Mouse (Mus musculus) lung, embryonic 16.5 days (tissue): ENCODE data around the gene Dlgap3. TPM values are rescaled to one million over a fixed set of nuclear protein-coding genes. Genes with fewer than 3 reads are reported as not detected.

ENCODE experiments used
- ATAC-seq: fragments of 200-750 bp; cut with Nextera tagmentation; 2 replicates; pipeline ENCODE4 v1.8.0; 2017; ENCODE audit warnings: low read depth, mild to moderate bottlenecking, moderate library complexity
- H3K27ac ChIP-seq: fragments of 300-500 bp; sonication (generic); 2 replicates; pipeline ENCODE4 v1.5.1; 2014; ENCODE audit warnings: mild to moderate bottlenecking, control low read depth, low read length
- H3K27me3 ChIP-seq: fragments of 300-500 bp; sonication (generic); 2 replicates; pipeline ENCODE4 v1.6.1; 2014; ENCODE audit warnings: low read depth, low read length, mixed read lengths; ENCODE audit not compliant: control insufficient read depth, insufficient read depth
- H3K36me3 ChIP-seq: fragments of 300-500 bp; sonication (generic); 2 replicates; pipeline ENCODE4 v1.6.1; 2014; ENCODE audit warnings: low read length; ENCODE audit not compliant: control insufficient read depth, insufficient read depth
- H3K4me1 ChIP-seq: fragments of 300-500 bp; sonication (generic); replicated peaks from 2 replicates; pipeline ENCODE4 v1.6.1; 2014; ENCODE audit warnings: low read length, mixed read lengths; ENCODE audit not compliant: control insufficient read depth, insufficient read depth
- H3K4me2 ChIP-seq: fragments of 300-500 bp; sonication (generic); 2 replicates; pipeline ENCODE4 v1.6.1; 2014; ENCODE audit warnings: low read depth, low read length, control low read depth
- H3K4me3 ChIP-seq: fragments of 300-500 bp; sonication (generic); 2 replicates; pipeline ENCODE4 v1.5.1; 2014; ENCODE audit warnings: mild to moderate bottlenecking, low read length, control low read depth
- H3K9ac ChIP-seq: fragments of 300-500 bp; sonication (generic); 2 replicates; pipeline ENCODE4 v1.6.1; 2014; ENCODE audit warnings: low read length, control low read depth
- H3K9me3 ChIP-seq: fragments of 300-500 bp; sonication (generic); 2 replicates; pipeline ENCODE4 v1.6.1; 2016; ENCODE audit warnings: low read length; ENCODE audit not compliant: control insufficient read depth
- WGBS: fragments of 180-500 bp; shearing (Covaris S2); extraction: QIAGEN DNeasy Blood & Tissue Kit; methylation state at CpG from one replicate; pipeline ENCODE4 v1.1.7; 2014; 5-methylcytosine and 5-hydroxymethylcytosine counted together
- polyA plus RNA-seq: library from polyadenylated mRNA; unstranded; fragments of >200 nt; fragmentation: Nextera tagmentation; extraction: Ambion mirVana; gene quantifications from 2 replicates; pipeline ENCODE4 v1.2.1, GENCODE M21; 2015

Dlgap3 gene
- polyA plus RNA-seq, 1 experiment from 2014 or later = 0.38 TPM

- WGBS = 78% methylated on average over 9 of the region's 9 CpGs
Measured at GRCm38 (mm10) chr4:127181010-127181409, 12.0 kb downstream of the Dlgap3 start.

GRCm38 (mm10) chr4:127183867-127184266 is 14.9 kb downstream of the Dlgap3 start:
- Histone ChIP-seq H3K27me3 (peaks cover 3% of the 10 kb centered on the region; the same call in 1 of the 2 replicates), H3K4me2 (no peak overlapping the region), H3K9me3 (no peaks in the 10 kb centered on the region), H3K27ac (no peak overlapping the region), H3K4me1 (no peaks in the 10 kb centered on the region), H3K36me3 (no peaks in the 10 kb centered on the region), H3K9ac (no peak overlapping the region), H3K4me3 (no peak overlapping the region)
- ATAC-seq = no peak
- 80% methylated on average over 5 of the region's 5 CpGs for WGBS

More at GRCm38 (mm10) chr4:127181010-127181409, 12.0 kb downstream of the Dlgap3 start:
- ATAC-seq = no peak
- Histone ChIP-seq H3K9me3 (no peaks in the 10 kb centered on the region), H3K9ac (no peak overlapping the region), H3K4me1 (no peaks in the 10 kb centered on the region), H3K36me3 (no peaks in the 10 kb centered on the region), H3K4me3 (no peak overlapping the region), H3K4me2 (no peak overlapping the region), H3K27ac (no peak overlapping the region), H3K27me3 (peaks cover 3% of the 10 kb centered on the region; the same call in 1 of the 2 replicates)

GRCm38 (mm10) chr4:127190921-127191320 is 21.9 kb downstream of the Dlgap3 start:
- H3K27me3 ChIP-seq = no peaks in the 10 kb centered on the region
- no peaks in the 10 kb centered on the region for H3K9me3 ChIP-seq
- ATAC-seq = no peak
- H3K4me1 ChIP-seq = no peaks in the 10 kb centered on the region
- H3K27ac ChIP-seq = no peak overlapping the region
- H3K36me3 ChIP-seq = no peaks in the 10 kb centered on the region
- no peak overlapping the region for H3K4me2 ChIP-seq
- no peak overlapping the region for H3K9ac ChIP-seq
- no peak overlapping the region for H3K4me3 ChIP-seq
- whole genome bisulfite sequencing = 83% methylated on average over 6 of the region's 6 CpGs

GRCm38 (mm10) chr4:127192704-127193103 is 23.7 kb downstream of the Dlgap3 start:
- 67% methylated on average over 8 of the region's 8 CpGs for WGBS
- H3K4me3 ChIP-seq = no peak overlapping the region
- H3K4me2 ChIP-seq = no peak overlapping the region
- no peak for ATAC-seq
- no peaks in the 10 kb centered on the region for H3K9me3 ChIP-seq
- no peaks in the 10 kb centered on the region for H3K36me3 ChIP-seq
- no peaks in the 10 kb centered on the region for H3K4me1 ChIP-seq
- no peaks in the 10 kb centered on the region for H3K27me3 ChIP-seq
- H3K9ac ChIP-seq = no peak overlapping the region
- no peak overlapping the region for H3K27ac ChIP-seq

- Histone ChIP-seq H3K9me3 (no peaks in the 10 kb centered on the region), H3K4me3 (no peak overlapping the region), H3K27me3 (no peaks in the 10 kb centered on the region), H3K4me2 (no peak overlapping the region), H3K9ac (no peak overlapping the region), H3K36me3 (no peaks in the 10 kb centered on the region), H3K27ac (no peak overlapping the region), H3K4me1 (no peaks in the 10 kb centered on the region)
- 56% methylated on average over 14 of the region's 14 CpGs for WGBS
- no peak for ATAC-seq
Measured at GRCm38 (mm10) chr4:127193378-127194155, 24.6 kb downstream of the Dlgap3 start.

GRCm38 (mm10) chr4:127194477-127195269 is 25.7 kb downstream of the Dlgap3 start:
- no peak for ATAC-seq

GRCm38 (mm10) chr4:127198609-127199008 is 29.6 kb downstream of the Dlgap3 start:
- H3K36me3 ChIP-seq = no peaks in the 10 kb centered on the region
- H3K4me3 ChIP-seq = no peak overlapping the region
- no peak overlapping the region for H3K9ac ChIP-seq
- H3K27ac ChIP-seq = no peak overlapping the region
- ATAC-seq = no peak
- no peaks in the 10 kb centered on the region for H3K4me1 ChIP-seq
- H3K9me3 ChIP-seq = no peaks in the 10 kb centered on the region
- no peaks in the 10 kb centered on the region for H3K27me3 ChIP-seq
- H3K4me2 ChIP-seq = no peak overlapping the region
- whole genome bisulfite sequencing = 32% methylated on average over 6 of the region's 6 CpGs

More at GRCm38 (mm10) chr4:127194477-127195269, 25.7 kb downstream of the Dlgap3 start:
- Histone ChIP-seq H3K9ac (no peak overlapping the region), H3K36me3 (no peaks in the 10 kb centered on the region), H3K27me3 (no peaks in the 10 kb centered on the region), H3K9me3 (no peaks in the 10 kb centered on the region), H3K4me2 (no peak overlapping the region), H3K4me1 (no peaks in the 10 kb centered on the region), H3K27ac (no peak overlapping the region), H3K4me3 (no peak overlapping the region)
- WGBS = 82% methylated on average over 25 of the region's 25 CpGs

- H3K4me2 ChIP-seq = no peak overlapping the region
- no peaks in the 10 kb centered on the region for H3K36me3 ChIP-seq
- ATAC-seq = no peak
- no peak overlapping the region for H3K4me3 ChIP-seq
- no peaks in the 10 kb centered on the region for H3K27me3 ChIP-seq
- H3K4me1 ChIP-seq = no peaks in the 10 kb centered on the region
- no peak overlapping the region for H3K9ac ChIP-seq
- WGBS = 58% methylated on average over 12 of the region's 12 CpGs
- no peak overlapping the region for H3K27ac ChIP-seq
- H3K9me3 ChIP-seq = no peaks in the 10 kb centered on the region
Measured at GRCm38 (mm10) chr4:127199406-127199805, 30.4 kb downstream of the Dlgap3 start.

- no peak overlapping the region for H3K4me3 ChIP-seq
- 84% methylated on average over 12 of the region's 12 CpGs for WGBS
- H3K27me3 ChIP-seq = no peaks in the 10 kb centered on the region
Measured at GRCm38 (mm10) chr4:127200164-127200722, 31.2 kb downstream of the Dlgap3 start.

More at GRCm38 (mm10) chr4:127200164-127200722, 31.2 kb downstream of the Dlgap3 start:
- Histone ChIP-seq H3K27ac (no peak overlapping the region), H3K9ac (no peak overlapping the region), H3K4me1 (no peaks in the 10 kb centered on the region), H3K36me3 (no peaks in the 10 kb centered on the region), H3K4me2 (no peak overlapping the region), H3K9me3 (no peaks in the 10 kb centered on the region)
- no peak for ATAC-seq
